Mouse (Mus musculus) left cerebral cortex, adult 2 months (tissue): ENCODE results near the gene Slco4a1. TPM values are rescaled to one million over a fixed set of nuclear protein-coding genes. Genes with fewer than 3 reads are reported as not detected.

ENCODE experiments used
- DNase-seq, 2 experiments: peaks; one replicate each; pipeline ENCODE4 v3.0.0; 2021 to 2022; ENCODE audit warnings: low spot score in 2 of 2, mixed read lengths in 1 of 2; ENCODE audit errors: extremely low spot score in 1 of 2
- H3K27ac ChIP-seq: fragments of 200-600 bp; 2 replicates; pipeline ENCODE4 v1.8.1; 2022
- H3K4me3 ChIP-seq: fragments of 200-600 bp; 2 replicates; pipeline ENCODE4 v1.8.1; 2022
- CTCF ChIP-seq: fragments of 200-600 bp; IDR thresholded peaks from 2 replicates; pipeline ENCODE4 v1.8.1; 2022; ENCODE audit warnings: antibody characterized with exemption, mild to moderate bottlenecking, moderate library complexity
- intact Hi-C: fragments of 180-260 bp; cut with DNase I; formaldehyde crosslinking; loops from one replicate; pipeline ENCODE4 v1.15.1; 2025
- total RNA-seq, 2 experiments: library from RNA; stranded (reverse); gene quantifications; 2 replicates each; pipeline ENCODE4 v1.2.3; 2021

The Slco4a1 gene
- total RNA-seq, 2 experiments from 2014 or later = 2.6 to 3.1 TPM

DNA sequence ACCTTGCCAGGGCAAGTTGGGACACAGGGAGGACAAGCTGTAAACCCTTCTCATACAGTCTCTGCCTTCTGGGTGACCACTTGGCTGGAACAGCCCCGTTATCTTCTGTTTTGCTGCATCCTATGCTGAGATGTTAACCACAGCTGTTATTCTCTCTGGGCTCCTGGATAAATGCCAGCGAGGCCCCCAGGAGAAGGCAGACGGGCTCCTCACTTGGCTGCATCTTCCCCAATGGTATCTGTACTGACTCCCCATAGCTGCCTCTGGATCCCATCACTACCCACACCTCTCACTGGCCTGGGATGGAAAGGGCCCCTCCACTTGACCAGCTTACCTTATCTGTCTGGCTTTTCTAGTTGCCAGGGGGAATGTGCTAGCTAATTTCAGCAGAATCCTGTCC, 57.0 kb downstream of the Slco4a1 start:
- Histone ChIP-seq H3K27ac (no peak overlapping the region), H3K4me3 (no peak overlapping the region)
- intact Hi-C loops = no loop called here
- DNase-seq = no peak
- TF ChIP-seq CTCF = no peak

- H3K4me3 ChIP-seq = no peak overlapping the region
- DNase-seq = no peak
- TF ChIP-seq CTCF = no peak
- intact Hi-C loops = no loop called here
- no peak overlapping the region for H3K27ac ChIP-seq
Measured at GRCm38 (mm10) chr2:180513835-180514234, 57.8 kb downstream of the Slco4a1 start.

DNA sequence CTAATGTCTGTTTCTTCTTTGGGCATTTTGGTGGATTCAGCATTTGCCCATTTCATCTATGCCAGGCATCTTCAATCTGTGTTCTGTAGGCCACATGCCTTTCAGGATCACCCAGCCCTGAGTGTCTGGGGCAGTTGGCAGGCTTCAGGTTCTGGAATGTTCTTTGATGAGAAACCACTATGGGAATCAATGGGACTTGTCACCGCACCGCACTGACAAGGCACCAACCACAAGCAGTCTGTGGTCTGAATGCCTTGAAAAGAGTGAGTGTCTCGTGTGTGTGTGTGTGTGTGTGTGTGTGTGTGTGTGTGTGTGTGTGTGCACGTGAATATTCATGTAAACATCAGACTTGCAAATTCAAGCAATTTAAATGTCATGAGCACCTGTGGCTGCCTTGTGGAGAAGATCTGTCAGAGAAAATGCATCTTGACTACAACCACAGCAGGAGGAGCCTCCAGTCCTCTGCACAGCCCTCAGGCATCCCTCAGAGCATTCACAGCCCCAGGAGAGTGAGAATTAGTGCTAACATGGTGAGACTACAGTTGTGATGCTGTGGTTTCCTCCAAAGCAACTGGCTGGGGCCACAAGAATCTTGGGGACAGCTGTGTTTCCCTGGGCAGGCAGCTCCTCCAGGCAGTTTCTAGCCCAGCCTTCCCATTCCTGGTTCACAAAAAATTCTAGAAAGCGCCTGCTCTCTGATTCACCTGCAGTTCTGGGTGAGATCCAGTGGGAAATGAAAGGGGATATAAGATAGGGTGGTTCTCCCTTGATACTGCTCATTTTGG, 65.6 kb downstream of the Slco4a1 start:
- TF ChIP-seq CTCF = no peak
- no peak overlapping the region for H3K4me3 ChIP-seq
- no peak overlapping the region for H3K27ac ChIP-seq
- DNase-seq = no peak
- intact Hi-C loops = no loop called here

DNA sequence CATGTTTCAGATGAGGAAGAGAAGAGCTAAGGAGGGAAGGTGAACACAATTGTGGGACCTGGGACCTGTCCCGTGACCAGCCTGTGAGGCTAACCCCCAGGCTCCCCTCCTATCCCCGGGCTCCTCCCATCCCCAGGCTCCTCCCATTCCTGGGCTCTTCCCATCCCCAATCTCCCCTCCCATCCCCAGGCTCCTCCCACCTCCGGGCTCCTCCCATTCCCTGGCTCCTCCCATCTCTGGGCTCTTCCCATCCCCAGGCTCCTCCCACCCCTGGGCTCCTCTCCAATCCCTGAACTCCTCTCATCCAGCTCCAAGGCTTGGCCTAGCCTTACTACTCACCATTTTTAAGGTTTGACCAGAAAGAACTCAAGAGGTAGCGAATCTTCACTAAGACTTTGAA, 66.8 kb downstream of the Slco4a1 start:
- H3K4me3 ChIP-seq = no peak overlapping the region
- DNase-seq = no peak
- H3K27ac ChIP-seq = no peak overlapping the region
- intact Hi-C loops = no loop called here
- TF ChIP-seq CTCF = no peak

Other genes starting within 250 kb of the Slco4a1 start
- 10 to 100 TPM in 1 of 2 experiments, 1 to 10 TPM in 1; 9.5 to 11.2 TPM for gene Lama5, start 230.4 kb upstream of the Slco4a1 start, total RNA-seq
- gene Rps21, start 198.9 kb upstream of the Slco4a1 start, total RNA-seq = 100 to 1,000 TPM; 682 to 702 TPM
- 10 to 100 TPM; 26.0 to 29.0 TPM for gene Cables2, start 182.7 kb upstream of the Slco4a1 start, total RNA-seq
- gene Rbbp8nl, start 166.4 kb upstream of the Slco4a1 start, total RNA-seq = not detected
- gene Gata5, start 121.5 kb upstream of the Slco4a1 start, total RNA-seq = not detected
- 1 to 10 TPM; 6.0 to 7.9 TPM for gene Ntsr1, start 43.7 kb downstream of the Slco4a1 start, total RNA-seq
- gene Mrgbp, start 125.1 kb downstream of the Slco4a1 start, total RNA-seq = 10 to 100 TPM; 18.4 to 22.0 TPM
- gene Ogfr, start 133.0 kb downstream of the Slco4a1 start, total RNA-seq = 10 to 100 TPM; 30.7 to 35.5 TPM
- 1 to 10 TPM; 5.1 to 7.2 TPM for gene Col9a3, start 141.5 kb downstream of the Slco4a1 start, total RNA-seq
- gene Tcfl5, start 186.5 kb downstream of the Slco4a1 start, total RNA-seq = 1 to 10 TPM in 1 of 2 experiments, under 1 TPM in 1; 0.86 to 1.3 TPM